Mouse (Mus musculus) gastrocnemius, postnatal 36 days (tissue): Measurements from ENCODE around the gene Nrg3. TPM values are rescaled to one million over a fixed set of nuclear protein-coding genes. Genes with fewer than 3 reads are reported as not detected.
"Not testable (repeated sequence)": the region's sequence is repeated elsewhere in the genome, so short reads cannot be mapped to it uniquely, and the experiment has no call there.

Experiments
- DNase-seq, 2 experiments: peaks; one replicate each; pipeline ENCODE4 v3.0.0; 2022
- intact Hi-C: fragments of 180-260 bp; cut with DNase I; formaldehyde crosslinking; loops from one replicate; pipeline ENCODE4 v1.15.1; 2025
- total RNA-seq, 2 experiments: library from RNA; stranded (reverse); gene quantifications; 2 replicates each; pipeline ENCODE4 v1.2.3; 2021

The Nrg3 gene
- total RNA-seq, 2 experiments from 2014 or later, result not detected

DNA sequence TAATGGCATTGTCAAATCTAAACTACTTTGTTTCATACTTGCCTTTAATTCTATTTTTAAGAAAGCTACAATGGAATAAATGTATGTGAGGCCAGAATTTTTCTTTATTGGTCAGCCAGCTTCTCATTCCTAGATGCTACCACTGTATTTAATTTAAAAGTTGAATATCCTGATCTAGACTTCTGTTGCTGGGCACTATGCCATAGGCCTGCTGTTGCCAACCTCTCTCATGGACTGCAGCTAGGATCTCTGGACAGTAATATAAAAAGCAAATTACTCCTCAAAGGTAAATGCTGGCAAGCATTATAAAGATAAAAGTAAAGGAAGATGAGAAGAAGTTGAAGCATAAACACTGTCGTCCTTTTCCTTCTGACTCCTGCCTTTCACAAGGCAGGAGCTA lies 217.5 kb downstream of the Nrg3 start:
- intact Hi-C loops, result no loop called here
- DNase-seq, result no peak

DNA sequence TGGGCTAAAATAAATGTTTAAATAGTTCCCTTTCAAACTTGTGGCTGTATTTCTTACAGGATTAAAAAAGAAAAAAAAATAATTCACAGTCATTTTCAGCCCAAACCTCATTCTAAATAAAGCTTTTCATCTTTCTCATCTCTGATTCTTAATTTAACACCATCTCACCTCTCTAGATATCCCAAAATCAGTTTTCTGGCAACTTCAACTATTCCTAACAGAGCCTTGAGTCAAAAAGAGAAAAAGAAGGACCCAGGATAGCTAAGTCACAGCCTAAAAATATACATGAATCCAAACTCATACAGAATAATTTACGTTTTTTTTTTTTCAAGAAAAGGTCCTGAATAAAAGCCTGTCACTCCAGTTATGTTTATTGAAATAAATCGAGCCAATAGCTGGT lies 232.6 kb downstream of the Nrg3 start:
- DNase-seq, result no peak
- intact Hi-C loops, result no loop called here

GRCm38 (mm10) chr14:39211472-39211871 lies 261.4 kb downstream of the Nrg3 start:
- no peak for DNase-seq
- intact Hi-C loops, result no loop called here

GRCm38 (mm10) chr14:39191946-39192345 lies 280.9 kb downstream of the Nrg3 start:
- intact Hi-C loops, result no loop called here
- no peak for DNase-seq

DNA sequence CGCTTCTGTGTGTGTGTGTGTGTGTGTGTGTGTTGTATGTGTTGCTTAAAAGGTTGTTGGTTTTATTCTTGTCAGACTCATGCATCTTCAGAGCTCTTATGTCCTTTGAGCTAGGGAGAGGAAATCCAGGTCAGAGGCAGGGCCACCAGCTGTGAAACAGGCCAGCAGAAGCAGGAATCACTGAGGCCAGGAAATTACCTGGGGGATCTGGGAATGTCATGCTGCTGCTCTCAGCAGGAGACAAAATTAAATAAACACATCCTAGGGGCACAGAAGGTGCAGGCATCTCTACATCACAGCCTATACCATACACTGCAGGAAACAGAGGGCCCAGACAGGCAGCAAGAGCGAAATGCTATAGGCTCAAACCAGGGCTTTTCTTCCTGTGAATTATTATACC lies 299.2 kb downstream of the Nrg3 start:
- no peak for DNase-seq
- intact Hi-C loops, result no loop called here

DNA sequence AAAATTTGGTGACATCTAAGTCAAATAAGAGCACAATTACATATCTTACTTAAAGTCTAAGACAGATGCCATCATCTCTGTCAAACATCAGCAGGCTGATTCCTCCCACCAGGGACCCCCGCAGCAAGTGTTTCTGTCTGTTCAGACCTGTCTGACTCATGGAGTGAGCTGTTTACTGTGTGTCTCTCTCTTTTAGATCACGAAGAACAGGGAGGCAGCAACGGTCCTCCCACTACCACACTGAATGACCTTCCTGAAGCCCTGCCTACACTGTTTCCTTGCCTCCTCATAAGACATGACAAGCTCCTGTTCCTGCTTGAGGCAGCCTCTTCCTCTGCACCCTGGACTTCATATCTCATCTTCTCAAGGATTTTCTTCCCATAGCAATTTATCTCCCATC lies 312.7 kb downstream of the Nrg3 start:
- intact Hi-C loops, result no loop called here
- no peak for DNase-seq

GRCm38 (mm10) chr14:39155462-39155861 lies 317.4 kb downstream of the Nrg3 start:
- DNase-seq, result no peak
- intact Hi-C loops, result no loop called here

- no peak for DNase-seq
- intact Hi-C loops, result no loop called here
These were observed 343.1 kb downstream of the Nrg3 start for GRCm38 (mm10) chr14:39129766-39130165.

DNA sequence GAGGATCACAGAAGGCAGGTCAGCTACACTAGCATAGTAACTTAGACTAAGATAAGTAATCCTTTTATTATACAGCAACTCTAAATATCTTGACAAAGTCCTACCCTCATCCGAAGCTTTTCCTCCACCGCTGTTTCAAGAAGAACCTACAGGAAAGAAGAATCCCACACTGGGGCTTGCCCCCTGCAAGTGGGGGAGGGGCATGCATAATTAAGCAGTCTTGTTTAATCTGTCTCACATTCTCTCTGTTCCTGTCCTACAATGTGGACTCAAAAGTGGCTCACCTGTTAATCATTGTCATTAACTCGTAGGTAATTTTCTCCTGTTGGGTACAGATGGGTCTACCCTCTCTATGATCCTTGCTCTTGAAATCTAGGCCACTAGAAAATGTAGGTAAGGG lies 354.9 kb downstream of the Nrg3 start:
- DNase-seq, result no peak
- intact Hi-C loops, result no loop called here

DNA sequence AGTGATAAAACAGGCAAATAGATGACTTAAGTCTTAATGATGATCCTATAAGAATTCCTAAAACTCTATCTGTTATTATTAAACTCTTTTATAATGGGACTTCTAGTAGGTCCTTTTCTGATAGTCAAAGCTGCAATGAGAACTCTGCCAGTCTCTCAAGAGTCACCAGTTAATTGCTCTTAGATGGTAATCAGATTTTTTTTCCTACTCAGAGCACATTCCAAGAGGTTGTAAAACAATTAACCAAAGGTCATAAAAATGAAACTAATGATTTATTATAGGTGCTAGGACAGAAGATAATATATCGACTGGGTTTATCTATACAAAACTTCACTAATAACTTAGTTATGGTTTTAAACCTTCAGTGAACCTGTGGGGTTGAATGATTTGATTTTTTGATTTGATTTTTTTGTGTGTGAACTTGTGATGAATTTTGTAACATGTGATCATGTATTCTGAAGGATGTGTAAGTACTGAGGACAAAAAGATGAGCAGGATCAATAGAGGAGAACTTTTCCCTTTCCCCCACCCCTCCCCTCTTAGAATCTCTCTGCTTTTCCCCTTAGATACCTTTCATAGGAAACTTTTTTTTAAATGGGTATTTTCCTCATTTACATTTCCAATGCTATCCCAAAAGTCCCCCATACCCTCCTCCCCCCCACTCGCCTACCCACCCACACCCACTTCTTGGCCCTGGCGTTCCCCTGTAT lies 356.2 kb downstream of the Nrg3 start:
- intact Hi-C loops, DNase-seq: not testable (repeated sequence)

GRCm38 (mm10) chr14:39109566-39109965 lies 363.3 kb downstream of the Nrg3 start:
- intact Hi-C loops, result no loop called here
- no peak for DNase-seq

DNA sequence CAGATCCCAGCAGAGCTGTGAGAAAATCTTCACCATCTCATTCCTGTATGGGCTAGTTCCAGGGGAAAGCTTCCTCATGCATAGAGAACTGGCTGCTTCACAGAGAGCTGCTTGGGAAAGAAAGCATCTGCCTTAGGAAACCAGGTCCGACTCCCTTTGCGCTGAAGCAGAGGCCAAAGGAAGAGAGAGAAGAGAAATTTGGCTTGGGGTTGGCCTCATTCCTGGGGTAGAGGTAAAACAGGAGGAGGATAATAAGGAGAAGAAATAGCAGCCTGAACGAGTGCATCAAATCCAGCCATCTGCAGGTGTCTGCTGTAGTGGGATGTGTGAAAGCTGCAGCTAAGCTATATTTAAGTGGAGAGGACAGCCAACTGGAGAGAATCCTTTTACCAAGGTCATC lies 366.1 kb downstream of the Nrg3 start:
- DNase-seq, result no peak
- intact Hi-C loops, result no loop called here

DNA sequence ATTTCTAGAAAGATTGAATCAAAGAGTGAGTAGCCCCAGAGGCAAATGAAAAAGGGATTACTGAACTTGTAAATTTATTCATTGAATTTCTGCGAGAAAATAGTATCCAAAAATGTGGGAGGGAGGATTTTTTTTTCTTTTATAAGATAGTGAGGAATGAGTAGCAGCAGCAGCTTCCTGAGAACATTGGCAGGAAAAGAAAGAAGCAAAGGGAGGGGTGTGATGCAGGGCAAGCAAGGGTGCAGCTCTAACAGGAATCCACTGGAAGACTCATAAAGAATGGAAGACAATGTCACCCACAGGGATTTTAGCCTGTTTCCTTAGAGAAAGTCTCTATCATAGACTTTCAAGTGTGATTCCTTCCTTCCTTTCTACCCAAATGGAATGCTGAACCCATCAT lies 377.7 kb downstream of the Nrg3 start:
- DNase-seq, result no peak
- intact Hi-C loops, result no loop called here

GRCm38 (mm10) chr14:39079461-39079860 lies 393.4 kb downstream of the Nrg3 start:
- intact Hi-C loops, result no loop called here
- DNase-seq, result no peak

- no peak for DNase-seq
- intact Hi-C loops, result no loop called here
These were observed 421.3 kb downstream of the Nrg3 start for GRCm38 (mm10) chr14:39051542-39051941.

DNA sequence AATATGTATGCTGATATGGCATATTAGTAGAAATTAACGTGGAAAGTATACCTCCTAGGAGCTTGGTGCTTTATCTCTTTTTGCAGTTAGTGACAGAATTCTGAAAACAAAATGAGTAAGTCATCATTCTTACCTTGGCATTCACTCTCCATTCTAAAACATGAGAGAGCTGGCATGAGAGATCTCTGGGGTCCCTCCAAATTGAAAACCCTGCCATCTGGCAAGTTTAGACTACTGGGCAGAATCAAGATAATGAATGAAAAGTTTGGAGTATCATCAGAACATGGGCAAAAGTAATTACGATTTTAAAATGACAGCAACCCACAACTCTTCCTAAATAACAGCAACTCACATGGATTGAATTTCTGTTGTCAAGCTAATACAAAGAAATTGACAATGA lies 423.9 kb downstream of the Nrg3 start:
- intact Hi-C loops, result no loop called here
- DNase-seq, result no peak

DNA sequence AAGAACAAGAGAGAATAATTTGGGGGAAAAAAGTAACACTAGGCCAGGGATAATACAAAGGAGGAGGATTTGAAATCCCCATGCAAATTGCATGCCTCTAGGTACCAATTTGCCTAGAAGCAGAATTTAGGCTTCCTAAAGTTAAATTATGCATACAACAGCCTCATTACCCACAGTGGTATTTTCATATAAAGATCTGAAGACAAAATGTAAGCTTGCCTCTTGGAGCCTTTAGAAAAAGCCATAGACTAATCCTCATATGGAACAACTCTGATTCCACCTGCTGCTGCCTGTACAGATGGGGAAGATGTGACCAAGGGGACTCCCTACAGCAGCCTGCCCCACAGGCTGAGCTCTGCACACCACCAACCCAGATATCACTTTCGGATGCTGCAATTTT lies 428.6 kb downstream of the Nrg3 start:
- intact Hi-C loops, result no loop called here

DNA sequence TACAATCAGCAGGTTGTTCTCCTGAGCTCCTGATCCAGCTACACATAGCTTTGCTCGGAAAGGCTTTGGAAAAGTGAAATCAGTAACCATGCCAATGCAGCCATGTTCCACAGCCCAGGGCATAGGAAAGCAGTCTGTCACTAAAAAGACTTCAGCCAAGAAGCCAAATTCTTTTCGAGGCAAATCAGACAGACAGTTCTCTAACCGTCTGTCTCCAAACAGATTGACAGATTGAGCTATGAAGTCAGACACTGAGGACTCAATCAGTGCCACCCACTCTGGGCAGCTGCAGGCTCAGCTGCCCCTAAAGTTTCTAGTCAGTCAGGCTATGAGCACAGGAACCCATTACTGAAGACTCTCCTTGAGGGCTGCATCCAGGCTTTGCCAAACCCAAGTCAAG lies 429.1 kb downstream of the Nrg3 start:
- intact Hi-C loops, result no loop called here
- no peak for DNase-seq

More for the DNA sequence above, 428.6 kb downstream of the Nrg3 start:
- DNase-seq, result no peak

DNA sequence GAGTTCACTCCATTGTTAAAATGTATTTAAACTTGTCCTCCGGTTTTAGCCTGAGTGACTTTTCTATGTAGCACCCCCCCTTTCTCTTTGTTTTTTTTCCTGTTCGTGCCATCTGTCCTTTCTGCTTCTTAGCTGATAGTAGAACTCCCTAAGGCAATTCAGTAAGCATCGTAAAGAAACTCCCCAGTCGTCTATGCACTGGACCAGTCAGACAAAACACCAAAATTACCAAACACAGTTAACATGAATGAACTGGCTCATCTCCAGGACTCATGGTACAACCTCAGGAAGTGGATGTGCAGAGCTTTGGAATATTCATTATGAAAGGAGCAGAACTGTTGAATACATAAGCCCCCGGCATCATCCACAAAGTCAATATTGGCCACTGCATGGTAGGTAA lies 429.5 kb downstream of the Nrg3 start:
- DNase-seq, result no peak
- intact Hi-C loops, result no loop called here

DNA sequence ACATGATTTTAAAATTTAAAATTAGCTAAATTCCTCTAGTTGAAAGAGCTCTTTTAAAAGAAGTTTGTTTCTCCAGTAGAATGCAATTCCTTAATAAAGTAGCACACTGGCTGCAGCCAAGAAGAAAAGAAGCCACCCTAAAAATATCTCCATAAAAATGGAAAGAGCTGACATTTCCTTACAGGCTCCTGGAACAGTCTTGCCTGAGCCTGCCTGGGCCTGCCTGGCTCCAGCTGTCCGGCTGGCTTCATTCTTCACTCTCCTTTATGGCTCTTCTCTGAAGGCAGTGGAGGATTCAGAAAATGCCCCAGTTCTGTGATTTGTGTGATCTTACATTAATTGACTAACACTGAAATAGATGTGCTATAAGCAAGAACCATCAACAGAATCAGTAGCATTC lies 433.8 kb downstream of the Nrg3 start:
- intact Hi-C loops, result no loop called here
- no peak for DNase-seq

GRCm38 (mm10) chr14:39034482-39034881 lies 438.4 kb downstream of the Nrg3 start:
- DNase-seq, result no peak
- intact Hi-C loops, result no loop called here

- intact Hi-C loops, result no loop called here
- DNase-seq, result no peak
These were observed 449.8 kb downstream of the Nrg3 start for GRCm38 (mm10) chr14:39023065-39023464.

DNA sequence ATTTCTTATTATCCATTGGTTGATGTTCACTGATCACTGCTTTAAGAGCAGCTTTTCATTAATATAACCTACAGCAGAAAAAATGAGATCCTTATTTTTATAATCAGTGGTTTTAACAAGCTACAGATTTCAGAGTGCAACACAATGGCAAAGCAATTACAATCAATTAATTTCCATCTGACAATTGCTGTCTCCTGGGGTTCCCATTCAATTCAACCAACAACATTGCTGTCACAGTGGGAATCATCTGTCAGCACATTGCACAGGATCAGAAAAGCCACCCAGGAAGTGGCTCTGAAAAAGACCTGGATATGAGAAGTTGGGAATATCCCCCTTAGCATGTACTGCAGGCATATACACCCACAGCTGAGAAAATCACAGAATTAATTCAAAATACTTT lies 458.8 kb downstream of the Nrg3 start:
- intact Hi-C loops, result no loop called here
- no peak for DNase-seq
